Mouse (Mus musculus) testis, adult 2 months (tissue): ENCODE measurements around the gene Mvp. TPM values are rescaled to one million over a fixed set of nuclear protein-coding genes. Genes with fewer than 3 reads are reported as not detected.

Experiments
- H3K27ac ChIP-seq: fragments of 200-500 bp; 2 replicates; pipeline ENCODE4 v1.5.1; 2012; ENCODE audit warnings: low read depth, low read length; ENCODE audit not compliant: control insufficient read depth, insufficient read depth
- H3K27me3 ChIP-seq: fragments of 200-500 bp; 2 replicates; pipeline ENCODE4 v1.6.1; 2012; ENCODE audit warnings: mild to moderate bottlenecking, low read length, moderate library complexity; ENCODE audit not compliant: control insufficient read depth, insufficient read depth
- H3K36me3 ChIP-seq: fragments of 200-500 bp; 2 replicates; pipeline ENCODE4 v1.6.1; 2012; ENCODE audit warnings: mild to moderate bottlenecking, low read length; ENCODE audit not compliant: control insufficient read depth, insufficient read depth
- H3K4me1 ChIP-seq: fragments of 200-500 bp; 2 replicates; pipeline ENCODE4 v1.6.1; 2012; ENCODE audit warnings: low read length; ENCODE audit not compliant: control insufficient read depth, insufficient read depth
- H3K4me3 ChIP-seq: fragments of 200-500 bp; 2 replicates; pipeline ENCODE4 v1.5.1; 2012; ENCODE audit warnings: low read depth, mild to moderate bottlenecking, low read length, moderate library complexity, mixed read lengths; ENCODE audit not compliant: control insufficient read depth
- CTCF ChIP-seq: fragments of 200-500 bp; IDR thresholded peaks from 2 replicates; pipeline ENCODE4 v1.5.1; 2012; ENCODE audit warnings: low read depth, mild to moderate bottlenecking, inconsistent platforms, low read length, moderate library complexity; ENCODE audit not compliant: control insufficient read depth, insufficient read depth, insufficient replicate concordance
- POLR2A ChIP-seq: fragments of 200-500 bp; IDR thresholded peaks from 2 replicates; pipeline ENCODE4 v1.6.1; 2012; ENCODE audit warnings: low read depth, mild to moderate bottlenecking, inconsistent platforms, low read length, moderate library complexity; ENCODE audit not compliant: control insufficient read depth
- polyA plus RNA-seq: library from polyadenylated mRNA; depleted of rRNA; stranded (reverse); fragments of >200 nt; gene quantifications from 2 replicates; pipeline ENCODE4 v1.2.3, GENCODE M21; 2012

Gene Mvp
- polyA plus RNA-seq, 1 experiment, result 3.0 TPM

GRCm38 (mm10) chr7:127026616-127026983, 12.2 kb upstream of the Mvp start:
- peak overlapping the region; percentile 97; the same call in 1 of the 2 replicates for H3K4me3 ChIP-seq
- no peaks in the 10 kb centered on the region; the same call in 1 of the 2 replicates for H3K36me3 ChIP-seq
- H3K27ac ChIP-seq, result peak overlapping the region; percentile 99
- TF ChIP-seq POLR2A (no peak), CTCF (no peak)
- no peaks in the 10 kb centered on the region for H3K27me3 ChIP-seq
- peaks cover 20% of the 10 kb centered on the region for H3K4me1 ChIP-seq

GRCm38 (mm10) chr7:127026161-127026600, 11.8 kb upstream of the Mvp start:
- no peaks in the 10 kb centered on the region; the same call in 1 of the 2 replicates for H3K36me3 ChIP-seq
- TF ChIP-seq POLR2A, result peak; percentile 32
- TF ChIP-seq CTCF, result no peak
- peak overlapping the region; percentile 97 for H3K4me3 ChIP-seq
- peaks cover 23% of the 10 kb centered on the region for H3K4me1 ChIP-seq
- peak overlapping the region; percentile 99 for H3K27ac ChIP-seq
- H3K27me3 ChIP-seq, result no peaks in the 10 kb centered on the region

- peaks cover 26% of the 10 kb centered on the region for H3K4me1 ChIP-seq
- H3K27me3 ChIP-seq, result no peaks in the 10 kb centered on the region
- H3K36me3 ChIP-seq, result no peaks in the 10 kb centered on the region; the same call in 1 of the 2 replicates
- H3K27ac ChIP-seq, result peak overlapping the region; percentile 99
- TF ChIP-seq CTCF (no peak), POLR2A (no peak; the same call in 1 of the 2 replicates)
- H3K4me3 ChIP-seq, result peak overlapping the region; percentile 97
Observed at GRCm38 (mm10) chr7:127025556-127026160, 11.2 kb upstream of the Mvp start.

GRCm38 (mm10) chr7:127024755-127025555, 10.5 kb upstream of the Mvp start:
- peak overlapping the region; percentile 99 for H3K27ac ChIP-seq
- peak overlapping the region; percentile 97 for H3K4me3 ChIP-seq
- no peaks in the 10 kb centered on the region for H3K27me3 ChIP-seq
- TF ChIP-seq CTCF (peak; percentile 49; the same call in 1 of the 2 replicates), POLR2A (peak; percentile 75; the same call in 1 of the 2 replicates)
- peaks cover 32% of the 10 kb centered on the region for H3K4me1 ChIP-seq
- no peaks in the 10 kb centered on the region for H3K36me3 ChIP-seq

GRCm38 (mm10) chr7:127023896-127024690, 9.7 kb upstream of the Mvp start:
- Histone ChIP-seq H3K4me3 (no peak overlapping the region), H3K27me3 (no peaks in the 10 kb centered on the region), H3K36me3 (no peaks in the 10 kb centered on the region), H3K4me1 (peaks cover 35% of the 10 kb centered on the region), H3K27ac (no peak overlapping the region; the same call in 1 of the 2 replicates)
- no peak for TF ChIP-seq CTCF
- TF ChIP-seq POLR2A, result no peak

- TF ChIP-seq POLR2A (no peak), CTCF (no peak)
- H3K4me3 ChIP-seq, result no peak overlapping the region
- H3K36me3 ChIP-seq, result no peaks in the 10 kb centered on the region
- no peak overlapping the region for H3K27ac ChIP-seq
- H3K4me1 ChIP-seq, result peaks cover 35% of the 10 kb centered on the region
- no peaks in the 10 kb centered on the region for H3K27me3 ChIP-seq
Observed at GRCm38 (mm10) chr7:127023272-127023691, 8.9 kb upstream of the Mvp start.
